Mouse (Mus musculus): ENCODE measurements at regions not wholly inside any gene's neighbourhood (a gene's known extent, or its start where the extent isn't known, plus 50 kb on each side); places are given as distances from the start of the nearest gene placed in this dataset.
"Not testable (repeated sequence)": the region's sequence is repeated elsewhere in the genome, so short reads cannot be mapped to it uniquely, and the experiment has no call there.

DNA sequence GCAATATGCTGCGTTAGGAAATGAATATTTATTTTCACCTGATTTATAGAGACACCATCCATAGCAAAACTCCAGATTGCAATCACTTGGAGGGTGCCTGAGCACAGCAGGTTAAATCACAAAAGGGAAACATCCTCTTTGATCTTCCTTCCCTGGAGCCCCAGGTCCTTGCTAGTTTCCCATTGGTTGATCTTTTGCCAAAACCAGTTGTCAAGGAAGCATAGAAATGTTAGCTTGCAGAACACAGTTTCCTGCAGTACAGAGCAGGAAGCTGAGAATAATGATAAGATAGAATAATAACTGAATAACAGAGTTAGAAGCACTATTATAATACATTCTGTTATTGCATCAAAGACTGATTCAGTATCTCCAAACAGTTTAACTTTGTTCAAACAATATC lies 231.5 kb upstream of the Nrxn1 start:
- H3K4me1 ChIP-seq (replicated peaks; ENCODE audit: low read depth, low read length), result no peaks in the 10 kb centered on the region
- H3K36me3 ChIP-seq (ENCODE audit: insufficient read depth, low read length), result no peaks in the 10 kb centered on the region
- TF ChIP-seq CTCF (conservative IDR thresholded peaks at IDR 0.05; ENCODE audit: low read length), result no peak
- no peak for TF ChIP-seq POU5F1 (IDR thresholded peaks at IDR 0.05; ENCODE audit: borderline replicate concordance, low read length)
- no peak for TF ChIP-seq NANOG (IDR thresholded peaks at IDR 0.05; ENCODE audit: borderline replicate concordance, low read length)
- no peaks in the 10 kb centered on the region for H3K27me3 ChIP-seq (ENCODE audit: insufficient read depth, low read length)
- no peak overlapping the region for H3K4me3 ChIP-seq (replicated peaks; ENCODE audit: low read length)
- H3K9me3 ChIP-seq (ENCODE audit: low read length), result no peaks in the 10 kb centered on the region

GRCm38 (mm10) chr17:91286875-91287274 lies 194.0 kb upstream of the Nrxn1 start:
- H3K4me1 ChIP-seq (replicated peaks; ENCODE audit: low read depth, low read length), result 0 out of 2 replicates have a peak, but pooled peaks cover 7% of the 10 kb centered on the region
- no peaks in the 10 kb centered on the region for H3K27me3 ChIP-seq (ENCODE audit: insufficient read depth, low read length)
- peaks cover 10% of the 10 kb centered on the region for H3K9me3 ChIP-seq (ENCODE audit: low read length)
- no peaks in the 10 kb centered on the region for H3K36me3 ChIP-seq (ENCODE audit: insufficient read depth, low read length)
- no peak for TF ChIP-seq CTCF (conservative IDR thresholded peaks at IDR 0.05; ENCODE audit: low read length)
- no peak for TF ChIP-seq NANOG (IDR thresholded peaks at IDR 0.05; ENCODE audit: borderline replicate concordance, low read length)
- no peak for TF ChIP-seq POU5F1 (IDR thresholded peaks at IDR 0.05; ENCODE audit: borderline replicate concordance, low read length)
- no peak overlapping the region for H3K4me3 ChIP-seq (replicated peaks; ENCODE audit: low read length)

- Histone ChIP-seq H3K9me3 (ENCODE audit: low read length) (peaks cover 39% of the 10 kb centered on the region), H3K4me1 (replicated peaks; ENCODE audit: low read depth, low read length) (peaks cover 4% of the 10 kb centered on the region; the same call in 1 of the 2 replicates), H3K4me3 (replicated peaks; ENCODE audit: low read length) (no peak overlapping the region), H3K27me3 (ENCODE audit: insufficient read depth, low read length) (no peaks in the 10 kb centered on the region), H3K36me3 (ENCODE audit: insufficient read depth, low read length) (no peaks in the 10 kb centered on the region)
- no peak for TF ChIP-seq CTCF (conservative IDR thresholded peaks at IDR 0.05; ENCODE audit: low read length)
- no peak for TF ChIP-seq POU5F1 (IDR thresholded peaks at IDR 0.05; ENCODE audit: borderline replicate concordance, low read length)
- TF ChIP-seq NANOG (IDR thresholded peaks at IDR 0.05; ENCODE audit: borderline replicate concordance, low read length), result peak; percentile 97
Observed at GRCm38 (mm10) chr17:91274378-91274777, 181.5 kb upstream of the Nrxn1 start.

- Histone ChIP-seq H3K27me3 (ENCODE audit: insufficient read depth, low read length) (no peaks in the 10 kb centered on the region), H3K4me1 (replicated peaks; ENCODE audit: low read depth, low read length) (no peaks in the 10 kb centered on the region), H3K4me3 (replicated peaks; ENCODE audit: low read length) (no peak overlapping the region), H3K9me3 (ENCODE audit: low read length) (no peaks in the 10 kb centered on the region), H3K36me3 (ENCODE audit: insufficient read depth, low read length) (no peaks in the 10 kb centered on the region)
- TF ChIP-seq POU5F1 (IDR thresholded peaks at IDR 0.05; ENCODE audit: borderline replicate concordance, low read length), result no peak
- no peak for TF ChIP-seq NANOG (IDR thresholded peaks at IDR 0.05; ENCODE audit: borderline replicate concordance, low read length)
- no peak for TF ChIP-seq CTCF (conservative IDR thresholded peaks at IDR 0.05; ENCODE audit: low read length)
Observed at GRCm38 (mm10) chr17:91238719-91239118, 145.8 kb upstream of the Nrxn1 start.

DNA sequence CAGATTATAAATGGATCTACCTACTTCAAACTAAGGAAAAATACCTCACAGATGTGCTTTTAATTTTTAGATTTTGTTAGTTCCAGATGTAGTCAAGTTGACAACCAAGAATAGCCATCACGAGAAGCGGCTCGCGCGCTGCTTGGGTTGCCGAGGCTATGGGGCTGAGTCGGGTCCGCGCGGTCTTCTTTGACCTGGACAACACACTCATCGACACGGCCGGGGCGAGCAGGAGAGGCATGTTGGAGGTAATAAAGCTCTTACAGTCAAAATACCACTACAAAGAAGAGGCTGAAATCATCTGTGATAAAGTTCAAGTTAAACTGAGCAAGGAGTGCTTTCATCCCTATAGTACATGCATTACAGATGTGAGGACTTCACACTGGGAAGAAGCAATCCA lies 143.8 kb upstream of the Nrxn1 start:
- not testable (repeated sequence) for H3K27me3 ChIP-seq (ENCODE audit: insufficient read depth, low read length); H3K4me1 ChIP-seq (replicated peaks; ENCODE audit: low read depth, low read length); H3K36me3 ChIP-seq (ENCODE audit: insufficient read depth, low read length); H3K9me3 ChIP-seq (ENCODE audit: low read length); H3K4me3 ChIP-seq (replicated peaks; ENCODE audit: low read length)

- Histone ChIP-seq H3K4me3 (replicated peaks; ENCODE audit: low read length) (no peak overlapping the region), H3K4me1 (replicated peaks; ENCODE audit: low read depth, low read length) (no peaks in the 10 kb centered on the region), H3K27me3 (ENCODE audit: insufficient read depth, low read length) (no peaks in the 10 kb centered on the region), H3K9me3 (ENCODE audit: low read length) (no peaks in the 10 kb centered on the region), H3K36me3 (ENCODE audit: insufficient read depth, low read length) (no peaks in the 10 kb centered on the region)
- TF ChIP-seq NANOG (IDR thresholded peaks at IDR 0.05; ENCODE audit: borderline replicate concordance, low read length), result no peak
- no peak for TF ChIP-seq CTCF (conservative IDR thresholded peaks at IDR 0.05; ENCODE audit: low read length)
- TF ChIP-seq POU5F1 (IDR thresholded peaks at IDR 0.05; ENCODE audit: borderline replicate concordance, low read length), result no peak
Observed at GRCm38 (mm10) chr17:91226378-91226777, 133.5 kb upstream of the Nrxn1 start.

GRCm38 (mm10) chr17:91225916-91226315 lies 133.0 kb upstream of the Nrxn1 start:
- Histone ChIP-seq H3K27me3 (ENCODE audit: insufficient read depth, low read length) (no peaks in the 10 kb centered on the region), H3K36me3 (ENCODE audit: insufficient read depth, low read length) (no peaks in the 10 kb centered on the region), H3K9me3 (ENCODE audit: low read length) (no peaks in the 10 kb centered on the region), H3K4me1 (replicated peaks; ENCODE audit: low read depth, low read length) (no peaks in the 10 kb centered on the region), H3K4me3 (replicated peaks; ENCODE audit: low read length) (no peak overlapping the region)
- TF ChIP-seq CTCF (conservative IDR thresholded peaks at IDR 0.05; ENCODE audit: low read length), result no peak

DNA sequence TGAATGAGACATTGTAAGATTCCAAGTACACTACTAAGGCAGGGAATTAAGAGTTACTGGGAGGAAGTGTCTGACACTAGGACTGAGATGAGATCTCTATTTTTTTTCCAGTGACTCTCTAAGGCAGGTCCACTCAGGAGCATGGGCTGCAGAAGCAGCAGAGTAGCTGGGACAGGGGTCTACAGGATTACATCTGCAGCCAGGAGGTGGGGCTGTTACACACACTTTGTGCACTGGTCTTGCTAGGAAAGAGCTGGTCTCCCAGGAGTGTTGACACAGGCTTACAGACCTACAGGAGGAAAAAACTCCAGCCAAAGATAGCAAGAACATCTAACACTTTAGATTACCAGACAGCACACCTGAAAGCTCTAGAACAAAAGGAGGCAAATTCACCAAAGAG lies 123.6 kb upstream of the Nrxn1 start:
- Histone ChIP-seq H3K4me3 (replicated peaks; ENCODE audit: low read length) (no peak overlapping the region), H3K27me3 (ENCODE audit: insufficient read depth, low read length) (no peaks in the 10 kb centered on the region), H3K9me3 (ENCODE audit: low read length) (no peaks in the 10 kb centered on the region), H3K4me1 (replicated peaks; ENCODE audit: low read depth, low read length) (no peaks in the 10 kb centered on the region), H3K36me3 (ENCODE audit: insufficient read depth, low read length) (no peaks in the 10 kb centered on the region)
- TF ChIP-seq POU5F1 (IDR thresholded peaks at IDR 0.05; ENCODE audit: borderline replicate concordance, low read length) (no peak), NANOG (IDR thresholded peaks at IDR 0.05; ENCODE audit: borderline replicate concordance, low read length) (no peak), CTCF (conservative IDR thresholded peaks at IDR 0.05; ENCODE audit: low read length) (no peak; the same call in 1 of the 2 replicates)

DNA sequence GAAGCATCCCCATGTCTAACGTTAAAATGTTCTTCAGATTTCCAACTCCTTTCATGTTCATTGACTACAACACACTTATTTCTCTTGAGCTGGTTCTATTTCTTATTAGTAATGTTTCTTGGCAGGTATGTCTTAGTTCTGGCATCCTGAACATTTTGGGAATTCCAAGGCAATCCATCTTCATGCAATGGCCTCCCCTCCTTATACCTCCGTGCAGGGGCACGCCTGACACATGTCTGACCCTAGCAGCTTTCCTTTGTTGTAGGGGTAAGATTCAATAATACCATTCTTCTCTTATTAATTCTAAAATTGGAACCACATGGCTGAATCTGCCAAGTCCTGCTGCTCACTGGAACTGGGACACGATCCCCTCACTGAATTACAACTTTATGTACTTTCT lies 89.7 kb upstream of the Nrxn1 start:
- Histone ChIP-seq H3K27me3 (ENCODE audit: insufficient read depth, low read length) (no peaks in the 10 kb centered on the region), H3K36me3 (ENCODE audit: insufficient read depth, low read length) (no peaks in the 10 kb centered on the region), H3K9me3 (ENCODE audit: low read length) (no peaks in the 10 kb centered on the region), H3K4me3 (replicated peaks; ENCODE audit: low read length) (no peak overlapping the region), H3K4me1 (replicated peaks; ENCODE audit: low read depth, low read length) (no peaks in the 10 kb centered on the region)
- no peak for TF ChIP-seq CTCF (conservative IDR thresholded peaks at IDR 0.05; ENCODE audit: low read length)
- TF ChIP-seq POU5F1 (IDR thresholded peaks at IDR 0.05; ENCODE audit: borderline replicate concordance, low read length), result no peak
- TF ChIP-seq NANOG (IDR thresholded peaks at IDR 0.05; ENCODE audit: borderline replicate concordance, low read length), result no peak

Data from E14TG2a.4 (cell line).